Comparison of ENCODE assay signal across 24 mouse cellular contexts in the genomic region with DNA sequence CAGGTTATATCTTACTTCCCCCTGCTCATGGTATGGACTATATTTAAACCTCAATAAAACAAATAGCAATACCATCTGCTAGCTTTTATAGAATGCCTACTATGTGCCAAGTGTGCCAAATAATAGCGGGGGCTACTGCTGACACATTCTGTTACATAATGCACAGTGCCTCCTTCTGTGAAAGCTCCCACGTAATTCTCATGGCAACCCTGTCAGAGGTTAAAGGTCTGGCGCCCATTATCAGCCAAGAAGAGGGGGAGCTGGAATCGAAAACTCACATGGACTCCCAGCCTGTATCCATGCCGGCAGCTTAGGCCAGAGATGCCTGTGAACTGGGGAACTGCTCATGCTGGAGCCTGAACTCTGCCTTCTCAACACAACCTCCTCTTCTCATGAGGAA.
DNase-seq lines count a peak whose midpoint lies in the region; ATAC-seq lines count a peak whose summit lies in the region.
"Had no signal": no experiment of that assay in that cellular context is flagged by ENCODE, and none has a peak within 500 bp of the region (broad histone marks: within the 10 kb centered on the region; RNA-seq: fewer than 3 reads in every experiment).

No protein-coding gene starts in this region.

- 0 out of 2 replicates have a peak, but pooled peaks cover 5% of the 10 kb centered on the region for H3K4me1 ChIP-seq in limb, embryonic 12.5 days (replicated peaks)
- H3K4me1 ChIP-seq in limb, embryonic 10.5 days, result peaks cover 11% of the 10 kb centered on the region
- H3K4me1 ChIP-seq in midbrain, embryonic 14.5 days (ENCODE audit: control insufficient read depth, insufficient read depth, low read length), result 0 out of 2 replicates have a peak, but pooled peaks cover under 1% of the 10 kb centered on the region
- H3K4me1 ChIP-seq: embryonic facial prominence, embryonic 12.5 days; embryonic facial prominence, embryonic 15.5 days; heart, embryonic 15.5 days had no signal

- 0 out of 2 replicates have a peak, but pooled peaks cover 2% of the 10 kb centered on the region for H3K27me3 ChIP-seq in limb, embryonic 12.5 days
- H3K27me3 ChIP-seq in limb, embryonic 10.5 days (ENCODE audit: low read depth, poor library complexity, severe bottlenecking), result peaks cover 9% of the 10 kb centered on the region; the same call in 1 of the 2 replicates
- H3K27me3 ChIP-seq in midbrain, embryonic 14.5 days (ENCODE audit: control insufficient read depth, insufficient read depth, low read length), result peaks cover 10% of the 10 kb centered on the region; the same call in 1 of the 2 replicates
- H3K27me3 ChIP-seq: embryonic facial prominence, embryonic 12.5 days; embryonic facial prominence, embryonic 15.5 days; heart, embryonic 12.5 days; heart, embryonic 15.5 days had no signal

- H3K9ac ChIP-seq in limb, embryonic 12.5 days (replicated peaks), result no peak overlapping the region
- H3K9ac ChIP-seq in midbrain, embryonic 14.5 days (replicated peaks; ENCODE audit: low read length), result no peak overlapping the region
- H3K9ac ChIP-seq: embryonic facial prominence, embryonic 12.5 days; embryonic facial prominence, embryonic 15.5 days; forebrain, postnatal 0 days; heart, embryonic 12.5 days; heart, embryonic 15.5 days; hindbrain, embryonic 13.5 days had no signal

- H3K36me3 ChIP-seq in limb, embryonic 12.5 days, result peaks cover 33% of the 10 kb centered on the region
- H3K36me3 ChIP-seq in limb, embryonic 10.5 days, result peaks cover 54% of the 10 kb centered on the region
- H3K36me3 ChIP-seq in midbrain, embryonic 14.5 days (ENCODE audit: control insufficient read depth, insufficient read depth, low read length), result no peaks in the 10 kb centered on the region
- H3K36me3 ChIP-seq: embryonic facial prominence, embryonic 15.5 days; heart, embryonic 12.5 days; heart, embryonic 15.5 days had no signal

- 81% methylated on average over 5 of the region's 5 CpGs for WGBS in limb, embryonic 12.5 days
- WGBS in limb, embryonic 10.5 days, result 88% methylated on average over 5 of the region's 5 CpGs
- 81% methylated on average over 5 of the region's 5 CpGs for whole genome bisulfite sequencing in midbrain, embryonic 14.5 days

- no peak overlapping the region for H3K27ac ChIP-seq in limb, embryonic 12.5 days
- no peak overlapping the region for H3K27ac ChIP-seq in limb, embryonic 10.5 days
- H3K27ac ChIP-seq in midbrain, embryonic 14.5 days (replicated peaks; ENCODE audit: low read depth, low read length), result no peak overlapping the region
- H3K27ac ChIP-seq: embryonic facial prominence, embryonic 12.5 days; embryonic facial prominence, embryonic 15.5 days; heart, embryonic 15.5 days; hindbrain, embryonic 10.5 days had no signal

- no peak overlapping the region for H3K4me2 ChIP-seq in limb, embryonic 12.5 days
- no peak overlapping the region for H3K4me2 ChIP-seq in midbrain, embryonic 14.5 days (ENCODE audit: low read length)
- H3K4me2 ChIP-seq: embryonic facial prominence, embryonic 12.5 days; embryonic facial prominence, embryonic 15.5 days; heart, embryonic 12.5 days; heart, embryonic 15.5 days; hindbrain, embryonic 13.5 days had no signal

- H3K4me3 ChIP-seq in limb, embryonic 12.5 days (replicated peaks), result no peak overlapping the region
- H3K4me3 ChIP-seq in limb, embryonic 10.5 days, result no peak overlapping the region
- H3K4me3 ChIP-seq in midbrain, embryonic 14.5 days (replicated peaks; ENCODE audit: low read depth, low read length), result no peak overlapping the region
- H3K4me3 ChIP-seq: embryonic facial prominence, embryonic 12.5 days; embryonic facial prominence, embryonic 15.5 days; heart, embryonic 12.5 days; heart, embryonic 15.5 days; hindbrain, embryonic 10.5 days; hindbrain, embryonic 13.5 days had no signal

- ATAC-seq in limb, embryonic 12.5 days (ENCODE audit: insufficient number of reproducible peaks, insufficient read depth, low FRiP score, low TSS enrichment, low read depth), result peak; percentile 18; the same call in 1 of the 2 replicates
- no peak for ATAC-seq in inflammation-experienced regulatory T-cells, adult 6 months
- no peak for ATAC-seq in midbrain, embryonic 14.5 days (ENCODE audit: low FRiP score, low TSS enrichment)
- ATAC-seq: CD4-positive, CD25-positive, alpha-beta regulatory T cell, adult 4 months; forebrain, embryonic 14.5 days; forebrain, postnatal 0 days; intestine, embryonic 16.5 days had no signal

- DNase-seq in cerebellum, adult 8-10 months, result peak; percentile 33
- no peak for DNase-seq in cerebellum, postnatal 4 days (ENCODE audit: low spot score in 2 of 2)
- no peak for DNase-seq in limb, embryonic 10.5 days (ENCODE audit: low spot score)
- DNase-seq in cerebellum, adult 9-11 months, result peak; percentile 63
- no peak for DNase-seq in midbrain, embryonic 14.5 days
- DNase-seq: adrenal gland, adult 2 months; adrenal gland, postnatal 14 days; forebrain, postnatal 0 days; gastrocnemius, postnatal 25 days; heart, adult 18-20 months; heart, postnatal 10 days; heart, postnatal 36 days; kidney, adult 18-20 months had no signal

- no peaks in the 10 kb centered on the region for H3K9me3 ChIP-seq in limb, embryonic 12.5 days
- H3K9me3 ChIP-seq in limb, embryonic 10.5 days (replicated peaks), result no peaks in the 10 kb centered on the region
- no peaks in the 10 kb centered on the region for H3K9me3 ChIP-seq in midbrain, embryonic 14.5 days (ENCODE audit: control insufficient read depth, low read length)
- H3K9me3 ChIP-seq: embryonic facial prominence, embryonic 12.5 days; embryonic facial prominence, embryonic 15.5 days; heart, embryonic 12.5 days; heart, embryonic 15.5 days; hindbrain, embryonic 10.5 days; hindbrain, embryonic 13.5 days had no signal

Comparison
In these comparisons a context has a peak if more than half of its experiments do, and no peak if none do; other contexts are left out.
1. DNase-seq: peak in cerebellum, adult 8-10 months (single experiment) and cerebellum, adult 9-11 months (single experiment); none in cerebellum, postnatal 4 days (0 of 2), limb, embryonic 10.5 days (single experiment) and midbrain, embryonic 14.5 days (single experiment).